Mouse (Mus musculus) frontal cortex, postnatal 14 days (tissue): ENCODE data around the gene Iqcf3.

Source experiments
- DNase-seq, 2 experiments: peaks; one replicate each; pipeline ENCODE4 v3.0.0; 2022; ENCODE audit warnings: low spot score in 2 of 2

Iqcf3 gene

GRCm38 (mm10) chr9:106454071-106454761 is 107.2 kb downstream of the Iqcf3 start:
- DNase-seq: no peak

GRCm38 (mm10) chr9:106453271-106454070 is 108.0 kb downstream of the Iqcf3 start, which contains the start of gene Pcbp4:
TSS of gene Pcbp4 (plus strand) at chr9:106453291.
- no peak for DNase-seq
